Mouse (Mus musculus) lung, adult 2 months (tissue): Measurements from ENCODE around the gene Nox3.

Experiments
- CTCF ChIP-seq: fragments of 200-500 bp; IDR thresholded peaks from 2 replicates; pipeline ENCODE4 v1.5.1; 2011; ENCODE audit warnings: mild to moderate bottlenecking, low read length, control low read depth; ENCODE audit not compliant: insufficient read depth
- POLR2A ChIP-seq: fragments of 200-500 bp; IDR thresholded peaks from 2 replicates; pipeline ENCODE4 v1.6.1; 2011; ENCODE audit warnings: low read depth, mild to moderate bottlenecking, control low read depth, low read length, borderline replicate concordance; ENCODE audit errors: extremely low read depth

- TF ChIP-seq CTCF = no peak
- TF ChIP-seq POLR2A = no peak
These were observed 98.9 kb downstream of the Nox3 start for GRCm38 (mm10) chr17:3597130-3597529.
